Mouse (Mus musculus) lung, postnatal 0 days (tissue): ENCODE measurements around the gene Aldoc. TPM values are rescaled to one million over a fixed set of nuclear protein-coding genes. Genes with fewer than 3 reads are reported as not detected.

Experiments used
- ATAC-seq: fragments of 200-750 bp; cut with Nextera tagmentation; 2 replicates; pipeline ENCODE4 v1.8.0; 2017; ENCODE audit warnings: moderate library complexity
- DNase-seq: peaks from one replicate; pipeline ENCODE4 v3.0.0-alpha.2; 2016; ENCODE audit warnings: low spot score
- H3K27ac ChIP-seq: fragments of 300-500 bp; sonication (generic); 2 replicates; pipeline ENCODE4 v1.5.1; 2014; ENCODE audit warnings: antibody characterized with exemption, mild to moderate bottlenecking, low read length, mixed read lengths
- H3K27me3 ChIP-seq: fragments of 300-500 bp; sonication (generic); replicated peaks from 2 replicates; pipeline ENCODE4 v1.6.1; 2014; ENCODE audit warnings: low read length, mixed read lengths; ENCODE audit not compliant: insufficient read depth
- H3K36me3 ChIP-seq: fragments of 300-500 bp; sonication (generic); 2 replicates; pipeline ENCODE4 v1.6.1; 2014; ENCODE audit warnings: low read length, mixed read lengths; ENCODE audit not compliant: insufficient read depth
- H3K4me1 ChIP-seq: fragments of 300-500 bp; sonication (generic); 2 replicates; pipeline ENCODE4 v1.6.1; 2014; ENCODE audit warnings: antibody characterized with exemption, low read depth, low read length, mixed read lengths; ENCODE audit not compliant: insufficient read depth
- H3K4me2 ChIP-seq: fragments of 300-500 bp; sonication (generic); replicated peaks from 2 replicates; pipeline ENCODE4 v1.6.1; 2014; ENCODE audit warnings: low read depth, mild to moderate bottlenecking, low read length, moderate library complexity, mixed read lengths
- H3K4me3 ChIP-seq: fragments of 300-500 bp; sonication (generic); 2 replicates; pipeline ENCODE4 v1.5.1; 2014; ENCODE audit warnings: low read depth, low read length
- H3K9ac ChIP-seq: fragments of 300-500 bp; sonication (generic); replicated peaks from 2 replicates; pipeline ENCODE4 v1.6.1; 2014; ENCODE audit warnings: low read depth, mild to moderate bottlenecking
- H3K9me3 ChIP-seq: fragments of 300-500 bp; sonication (generic); 2 replicates; pipeline ENCODE4 v1.6.1; 2016; ENCODE audit warnings: low read length, mixed read lengths
- CTCF ChIP-seq: IDR thresholded peaks from 2 replicates; pipeline ENCODE4 v1.5.1; 2016; ENCODE audit warnings: antibody characterized with exemption, mild to moderate bottlenecking
- EP300 ChIP-seq: IDR thresholded peaks from 2 replicates; pipeline ENCODE4 v1.6.1; 2016; ENCODE audit warnings: antibody characterized with exemption, mild to moderate bottlenecking, control low read depth
- WGBS: fragments of 180-500 bp; shearing (Covaris S2); extraction: QIAGEN DNeasy Blood & Tissue Kit; methylation state at CpG from one replicate; pipeline ENCODE4 v1.1.7; 2014; 5-methylcytosine and 5-hydroxymethylcytosine counted together
- polyA plus RNA-seq: library from polyadenylated mRNA; unstranded; fragments of >200 nt; fragmentation: Nextera tagmentation; extraction: Ambion mirVana; gene quantifications from 2 replicates; pipeline ENCODE4 v1.2.1, GENCODE M21; 2015

Aldoc gene
- polyA plus RNA-seq, 1 experiment from 2014 or later: 12.7 TPM

DNA sequence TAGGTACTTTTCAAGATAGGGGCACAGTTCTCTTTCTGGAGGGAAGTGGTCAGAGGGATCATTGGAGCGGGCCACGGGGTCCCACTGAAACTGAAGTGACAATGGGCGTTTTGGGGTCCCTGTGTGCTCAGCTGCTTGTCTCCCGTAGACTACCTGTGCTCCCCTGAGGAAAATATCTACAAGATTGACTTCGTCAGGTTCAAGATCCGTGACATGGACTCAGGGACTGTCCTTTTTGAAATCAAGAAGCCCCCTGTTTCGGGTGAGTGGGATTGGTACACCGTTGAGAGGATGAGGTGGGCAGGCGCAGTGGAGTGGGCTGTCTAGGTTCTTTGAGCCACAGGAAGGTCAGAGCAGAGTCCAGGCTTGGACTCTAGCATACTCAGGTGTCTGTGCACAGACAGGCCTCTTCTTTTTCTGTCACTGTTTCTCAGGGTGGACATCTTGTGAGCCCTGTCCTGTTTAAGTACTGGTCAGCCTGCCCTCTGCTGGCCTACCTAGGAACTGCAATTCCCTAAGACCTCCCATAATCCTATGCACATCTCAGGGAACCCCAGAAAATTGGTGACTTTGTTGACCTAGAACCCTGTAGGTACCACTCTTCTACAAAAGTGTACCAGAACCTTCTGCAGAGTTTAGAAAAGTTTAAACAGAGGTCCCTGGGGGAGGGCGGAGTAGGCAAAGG is 24.4 kb downstream of the Aldoc start:
- H3K4me1 ChIP-seq: peaks cover 22% of the 10 kb centered on the region
- H3K9ac ChIP-seq: no peak overlapping the region
- H3K27me3 ChIP-seq: no peaks in the 10 kb centered on the region
- 92% methylated on average over 10 of the region's 10 CpGs for WGBS
- no peaks in the 10 kb centered on the region for H3K36me3 ChIP-seq
- no peak overlapping the region for H3K4me3 ChIP-seq
- DNase-seq: peak; percentile 82
- ATAC-seq: peak; percentile 24
- H3K27ac ChIP-seq: peak overlapping the region; percentile 11; the same call in 1 of the 2 replicates
- no peak overlapping the region for H3K4me2 ChIP-seq
- H3K9me3 ChIP-seq: no peaks in the 10 kb centered on the region
- TF ChIP-seq EP300 (no peak), CTCF (peak; percentile 88)

DNA sequence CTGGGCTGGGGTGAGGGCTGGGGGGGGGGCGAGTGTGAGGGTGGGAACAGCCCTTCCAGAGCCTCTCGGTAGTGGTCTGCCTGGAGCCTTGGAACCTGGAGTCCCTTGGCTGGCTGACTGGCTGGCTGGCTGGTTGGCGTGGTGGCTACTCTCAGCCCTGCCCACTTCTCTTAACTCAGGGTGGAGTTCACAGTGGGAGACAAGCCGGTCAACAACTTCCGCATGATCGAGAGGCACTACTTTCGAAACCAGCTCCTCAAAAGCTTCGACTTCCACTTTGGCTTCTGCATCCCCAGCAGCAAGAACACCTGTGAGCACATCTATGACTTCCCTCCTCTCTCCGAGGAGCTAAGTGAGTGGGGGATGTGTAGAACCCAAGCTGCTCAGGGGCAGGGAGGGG is 25.1 kb downstream of the Aldoc start:
- no peak for TF ChIP-seq EP300
- TF ChIP-seq CTCF: no peak
- no peak overlapping the region for H3K9ac ChIP-seq
- H3K36me3 ChIP-seq: no peaks in the 10 kb centered on the region
- H3K4me3 ChIP-seq: no peak overlapping the region
- DNase-seq (peak; percentile 84), ATAC-seq (peak; percentile 51)
- H3K27me3 ChIP-seq: no peaks in the 10 kb centered on the region
- WGBS: 74% methylated on average over 9 of the region's 9 CpGs
- no peak overlapping the region for H3K4me2 ChIP-seq
- H3K9me3 ChIP-seq: no peaks in the 10 kb centered on the region
- H3K4me1 ChIP-seq: peaks cover 22% of the 10 kb centered on the region
- peak overlapping the region; percentile 11; the same call in 1 of the 2 replicates for H3K27ac ChIP-seq

DNA sequence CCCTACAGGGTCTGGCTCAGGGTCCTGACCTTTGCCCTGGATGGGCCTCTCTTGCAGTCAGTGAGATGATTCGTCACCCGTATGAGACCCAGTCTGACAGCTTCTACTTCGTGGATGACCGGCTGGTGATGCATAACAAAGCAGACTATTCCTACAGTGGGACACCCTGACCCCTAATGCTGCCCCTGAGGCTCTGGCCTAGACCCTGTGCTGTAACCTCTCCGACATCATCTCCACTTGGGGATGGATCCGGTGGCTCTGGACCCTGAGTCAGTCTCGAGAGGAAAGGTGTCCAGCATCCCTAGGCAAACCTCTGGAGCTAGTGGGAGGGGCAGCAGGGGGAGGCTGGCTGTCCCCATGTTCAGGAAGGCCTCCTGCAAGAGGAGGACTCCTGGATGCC is 25.7 kb downstream of the Aldoc start:
- Histone ChIP-seq H3K4me1 (peaks cover 22% of the 10 kb centered on the region), H3K27me3 (no peaks in the 10 kb centered on the region), H3K27ac (no peak overlapping the region), H3K36me3 (no peaks in the 10 kb centered on the region), H3K4me2 (0 out of 2 replicates have a peak overlapping the region, but pooled peaks have one; percentile 1), H3K9ac (no peak overlapping the region), H3K9me3 (no peaks in the 10 kb centered on the region), H3K4me3 (no peak overlapping the region)
- ATAC-seq: no peak
- DNase-seq: no peak
- WGBS: 46% methylated on average over 7 of the region's 7 CpGs
- TF ChIP-seq CTCF (no peak), EP300 (no peak)

DNA sequence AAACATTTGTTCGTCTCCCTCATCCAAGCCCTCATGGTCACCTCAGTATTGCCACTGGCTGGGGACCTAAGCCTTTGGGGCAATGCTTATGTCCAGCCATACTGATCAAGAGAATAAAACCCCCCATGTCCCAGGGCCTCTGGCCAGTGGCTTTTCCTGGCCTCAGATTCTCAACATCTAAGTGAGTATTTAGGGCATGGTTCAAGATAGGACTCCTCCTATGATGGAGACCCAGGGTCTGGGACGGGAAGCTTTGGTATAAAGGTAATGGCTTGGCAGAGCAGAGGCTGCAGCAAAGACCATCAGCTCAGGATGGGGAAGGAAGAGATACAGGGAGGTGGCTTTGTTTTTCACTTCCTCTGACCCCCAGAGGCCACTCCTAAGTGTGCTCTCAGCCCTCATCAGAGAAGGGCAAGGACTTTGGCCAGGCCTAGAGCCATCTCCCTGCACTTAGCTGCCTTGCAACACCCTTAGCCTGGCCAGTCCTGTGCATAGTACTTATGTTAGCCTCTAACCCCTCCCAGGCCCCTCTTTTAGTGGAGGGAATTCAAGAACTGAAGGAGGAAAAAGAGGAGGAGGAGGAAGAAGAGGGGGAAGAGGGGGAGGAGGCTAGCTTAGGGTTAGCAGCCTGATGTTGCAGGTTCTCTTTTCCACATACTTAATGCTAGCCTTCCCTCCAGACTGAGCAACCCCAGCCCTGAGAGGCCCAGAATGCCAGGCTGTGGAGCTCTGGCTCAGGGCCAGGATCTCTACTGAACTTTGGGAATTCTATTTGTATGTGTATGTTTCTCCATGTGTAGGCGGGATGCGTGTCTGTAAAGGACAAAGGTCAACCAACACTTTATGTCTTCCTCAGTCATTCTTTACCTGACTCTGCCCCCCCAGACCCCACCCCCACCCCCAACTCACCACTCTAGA is 26.9 kb downstream of the Aldoc start:
- no peak overlapping the region for H3K4me3 ChIP-seq
- no peaks in the 10 kb centered on the region for H3K27me3 ChIP-seq
- no peak for TF ChIP-seq EP300
- TF ChIP-seq CTCF: no peak
- H3K4me2 ChIP-seq: no peak overlapping the region
- DNase-seq (peak; percentile 35), ATAC-seq (peak; percentile 31; the same call in 1 of the 2 replicates)
- H3K27ac ChIP-seq: no peak overlapping the region
- peaks cover 17% of the 10 kb centered on the region for H3K4me1 ChIP-seq
- H3K9me3 ChIP-seq: no peaks in the 10 kb centered on the region
- H3K9ac ChIP-seq: no peak overlapping the region
- H3K36me3 ChIP-seq: no peaks in the 10 kb centered on the region
- WGBS: 62% methylated on average over 4 of the region's 4 CpGs

DNA sequence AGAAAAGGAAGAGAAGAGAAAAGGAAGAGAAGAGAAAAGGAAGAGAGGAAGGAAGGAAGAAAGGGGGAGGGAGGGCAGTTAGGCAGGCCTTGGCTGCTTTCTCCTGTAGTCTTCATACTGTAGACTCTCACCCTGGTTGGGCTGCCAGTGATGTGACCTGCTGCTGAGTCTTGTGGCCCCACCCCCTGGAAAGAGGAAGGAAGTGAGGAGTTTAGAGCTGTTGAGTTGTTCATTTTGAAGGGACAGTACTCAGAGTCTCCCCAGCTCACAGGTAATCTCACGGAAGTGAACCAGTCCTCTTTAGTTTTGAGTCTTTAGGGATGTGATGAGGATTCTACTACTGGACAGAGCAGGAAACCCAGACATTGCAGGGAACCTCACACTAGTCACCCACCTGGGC is 30.3 kb downstream of the Aldoc start:
- Histone ChIP-seq H3K4me3 (no peak overlapping the region), H3K9me3 (no peaks in the 10 kb centered on the region), H3K36me3 (no peaks in the 10 kb centered on the region), H3K27me3 (no peaks in the 10 kb centered on the region), H3K4me2 (no peak overlapping the region), H3K27ac (no peak overlapping the region), H3K4me1 (peaks cover 3% of the 10 kb centered on the region), H3K9ac (no peak overlapping the region)
- no peak for TF ChIP-seq EP300
- no peak for TF ChIP-seq CTCF
- no peak for ATAC-seq
- no peak for DNase-seq
- 59% methylated on average over 1 of the region's 1 CpGs for WGBS

DNA sequence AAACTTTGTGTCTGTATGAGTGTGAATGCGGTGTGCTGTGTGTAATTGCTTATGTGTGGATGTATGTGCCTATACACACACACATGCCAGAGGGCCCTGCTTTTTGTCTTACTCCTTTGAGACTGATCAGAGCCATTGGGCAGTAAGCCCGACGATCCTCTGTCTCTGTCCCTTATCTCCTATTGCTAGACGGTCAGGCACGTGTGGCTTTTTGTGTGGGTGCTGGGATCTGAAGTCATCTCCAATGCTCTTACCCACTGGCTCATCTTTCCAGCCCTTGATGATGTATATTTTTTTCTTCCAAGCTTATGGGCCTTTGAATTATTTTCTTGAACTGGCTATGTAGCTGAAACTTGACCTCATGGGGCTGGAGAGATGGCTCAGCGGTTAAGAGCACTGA is 32.1 kb downstream of the Aldoc start:
- no peak for DNase-seq
- ATAC-seq: no peak
- TF ChIP-seq CTCF: no peak
- TF ChIP-seq EP300: no peak

More for the DNA sequence above, 32.1 kb downstream of the Aldoc start:
- H3K9ac ChIP-seq: no peak overlapping the region
- H3K9me3 ChIP-seq: no peaks in the 10 kb centered on the region
- no peak overlapping the region for H3K4me3 ChIP-seq
- no peaks in the 10 kb centered on the region for H3K27me3 ChIP-seq
- no peak overlapping the region for H3K27ac ChIP-seq
- WGBS: 75% methylated on average over 6 of the region's 6 CpGs
- H3K36me3 ChIP-seq: no peaks in the 10 kb centered on the region
- peaks cover 1% of the 10 kb centered on the region for H3K4me1 ChIP-seq
- H3K4me2 ChIP-seq: no peak overlapping the region
